In genomic region chr19:57325748-57326300, GRCm38 (mm10) we compare ENCODE assay signal across 8 mouse cellular contexts. TPM values are rescaled to one million over a fixed set of nuclear protein-coding genes. Genes with fewer than 3 reads are reported as not detected.
DNase-seq lines count a peak whose midpoint lies in the region; ATAC-seq and TF ChIP-seq lines count a peak whose summit lies in the region.

No protein-coding gene starts in this region.

- TF ChIP-seq CTCF in liver, postnatal 0 days (IDR thresholded peaks at IDR 0.05; ENCODE audit: low read depth) = peak; percentile 84

- peak; percentile 74 for DNase-seq in urinary bladder, postnatal 25 days (ENCODE audit: low spot score)
- DNase-seq in urinary bladder, postnatal 10 days (ENCODE audit: low spot score) = no peak
- DNase-seq in adrenal gland, postnatal 25 days = peak; percentile 70
- DNase-seq in embryo, embryonic 11.5 days (ENCODE audit: low read depth, low spot score) = peak; percentile 56
- peak; percentile 83 for DNase-seq in induced T-regulatory cell, adult 2 months (ENCODE audit: low read depth)
- peak; percentile 72 for DNase-seq in liver, postnatal 0 days
- peak; percentile 86 for DNase-seq in retina, postnatal 1 day

- H3K4me1 ChIP-seq in liver, postnatal 0 days (ENCODE audit: insufficient read depth) = peaks cover 6% of the 10 kb centered on the region; the same call in 1 of the 2 replicates

- ATAC-seq in liver, postnatal 0 days = peak; percentile 43; the same call in 1 of the 2 replicates
- ATAC-seq in erythroid progenitor cell, adult 5-6 weeks (replicated peaks; ENCODE audit: low FRiP score, poor library complexity, severe bottlenecking) = no peak

- no peak overlapping the region for H3K9ac ChIP-seq in liver, postnatal 0 days (replicated peaks)

- H3K27me3 ChIP-seq in liver, postnatal 0 days (ENCODE audit: insufficient read depth, low read length) = no peaks in the 10 kb centered on the region

- H3K9me3 ChIP-seq in liver, postnatal 0 days (ENCODE audit: low read length) = no peaks in the 10 kb centered on the region

- WGBS in liver, postnatal 0 days (ENCODE audit: insufficient replicate concordance) = 29% methylated on average over 7 of the region's 7 CpGs

- no peak for TF ChIP-seq EP300 in liver, postnatal 0 days (IDR thresholded peaks at IDR 0.05; ENCODE audit: low read depth)

- H3K4me2 ChIP-seq in liver, postnatal 0 days (ENCODE audit: low read depth, low read length) = no peak overlapping the region

- H3K4me3 ChIP-seq in liver, postnatal 0 days (ENCODE audit: low read depth, low read length) = no peak overlapping the region

- H3K27ac ChIP-seq in liver, postnatal 0 days (ENCODE audit: low read depth) = no peak overlapping the region

- H3K36me3 ChIP-seq in liver, postnatal 0 days (replicated peaks; ENCODE audit: insufficient read depth, low read length) = no peaks in the 10 kb centered on the region

RNA-seq across cellular contexts. Expression of gene Ablim1, which starts 11.1 kb away (rescaled TPM):
- 32.5 and 35.6 TPM in 2 replicates for total RNA-seq in adrenal gland, postnatal 25 days (2021)
- polyA plus RNA-seq in liver, postnatal 0 days (2015; fragmentation: Nextera tagmentation; extraction: Ambion mirVana) = 11.5 and 12.0 TPM in 2 replicates
- 12.6 and 18.4 TPM in 2 replicates for total RNA-seq in erythroid progenitor cell, adult 5-6 weeks (2015; ENCODE audit: low replicate concordance)
- total RNA-seq in erythroid progenitor cell, adult 5-6 weeks (2017; ENCODE audit: low replicate concordance) = 7.6 and 10.0 TPM in 2 replicates

RNA-seq across cellular contexts. Expression of gene Fam160b1, which starts 34.7 kb away (rescaled TPM):
- total RNA-seq in adrenal gland, postnatal 25 days (2021) = 21.6 and 23.5 TPM in 2 replicates
- 7.8 and 9.2 TPM in 2 replicates for polyA plus RNA-seq in liver, postnatal 0 days (2015; fragmentation: Nextera tagmentation; extraction: Ambion mirVana)
- total RNA-seq in erythroid progenitor cell, adult 5-6 weeks (2015; ENCODE audit: low replicate concordance) = 19.5 and 20.1 TPM in 2 replicates
- total RNA-seq in erythroid progenitor cell, adult 5-6 weeks (2017; ENCODE audit: low replicate concordance) = 8.5 and 15.5 TPM in 2 replicates
